Mouse (Mus musculus) myocyte (in vitro differentiated cells): ENCODE measurements around the gene Arhgap28.

Source experiments
- CEBPB ChIP-seq: IDR thresholded peaks from 2 replicates; pipeline ENCODE4 v1.6.1; 2011; ENCODE audit warnings: mild to moderate bottlenecking, moderate library complexity; ENCODE audit not compliant: poor library complexity, insufficient read depth, severe bottlenecking
- E2F4 ChIP-seq: IDR thresholded peaks from one replicate; pipeline ENCODE4 v1.6.1; 2011; ENCODE audit warnings: mild to moderate bottlenecking, control low read depth, moderate library complexity; ENCODE audit not compliant: insufficient read depth
- MAX ChIP-seq: IDR thresholded peaks from one replicate; pipeline ENCODE4 v1.6.1; 2011; ENCODE audit warnings: low read depth, mild to moderate bottlenecking, control low read depth
- MYOD1 ChIP-seq, 3 experiments: IDR thresholded peaks; one replicate each; pipeline ENCODE4 v1.6.1; 2011; ENCODE audit warnings: control low read depth in 2 of 3, low read depth in 2 of 3, mild to moderate bottlenecking in 2 of 3, moderate library complexity in 1 of 3; ENCODE audit not compliant: insufficient read length in 2 of 3, control insufficient read depth in 1 of 3
- MYOG ChIP-seq, 3 experiments: IDR thresholded peaks; one replicate each; pipeline ENCODE4 v1.6.1; 2011; ENCODE audit warnings: control low read depth in 2 of 3, low read depth in 2 of 3, mild to moderate bottlenecking in 2 of 3; ENCODE audit not compliant: insufficient read length in 2 of 3, control insufficient read depth in 1 of 3, insufficient read depth in 1 of 3
- POLR2A ChIP-seq: IDR thresholded peaks from one replicate; pipeline ENCODE4 v1.6.1; 2011; ENCODE audit warnings: low read depth, mild to moderate bottlenecking, control low read depth, moderate library complexity; ENCODE audit not compliant: insufficient read length
- POLR2AphosphoS2 ChIP-seq: IDR thresholded peaks from one replicate; pipeline ENCODE4 v1.6.1; 2011; ENCODE audit warnings: low read depth, control low read depth; ENCODE audit not compliant: insufficient read length
- USF1 ChIP-seq: IDR thresholded peaks from one replicate; pipeline ENCODE4 v1.6.1; 2011; ENCODE audit warnings: low read depth, mild to moderate bottlenecking, control low read depth, moderate library complexity

DNA sequence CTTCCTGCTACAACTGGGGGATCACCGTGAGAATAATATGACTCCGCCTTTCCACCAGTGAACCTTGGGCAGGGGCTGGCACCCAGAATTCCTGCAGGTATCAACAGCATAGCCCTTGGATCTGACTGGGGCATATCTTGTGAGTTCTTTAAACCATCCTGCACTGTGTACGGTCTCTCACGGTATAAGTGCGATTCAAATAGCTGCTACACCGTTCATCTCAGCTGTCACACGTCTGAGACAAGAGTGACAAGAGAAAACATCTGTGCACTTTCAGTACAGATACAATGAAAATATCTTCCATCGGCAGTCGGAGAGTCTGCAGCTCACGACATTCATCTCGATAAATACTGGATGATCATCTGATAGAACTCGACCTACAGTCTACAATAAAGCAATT is 126.3 kb downstream of the Arhgap28 start:
- TF ChIP-seq POLR2AphosphoS2: no peak
- no peak for TF ChIP-seq POLR2A
- TF ChIP-seq CEBPB: no peak
- no peak for TF ChIP-seq E2F4
- TF ChIP-seq MYOD1 (IDR thresholded peaks at IDR 0.05; ENCODE audit: control insufficient read depth in 1 of 3, insufficient read length in 2 of 3, low read depth in 2 of 3): no peak
- no peak for TF ChIP-seq USF1
- TF ChIP-seq MYOG (IDR thresholded peaks at IDR 0.05; ENCODE audit: control insufficient read depth in 1 of 3, insufficient read depth in 1 of 3, insufficient read length in 2 of 3, low read depth in 2 of 3): no peak
- TF ChIP-seq MAX: no peak
